Mouse (Mus musculus): ENCODE results near the gene Pds5a. TPM values are rescaled to one million over a fixed set of nuclear protein-coding genes. Genes with fewer than 3 reads are reported as not detected.

Pds5a gene
- polyA plus RNA-seq, 1 experiment from 2014 or later: 46.3 TPM

DNA sequence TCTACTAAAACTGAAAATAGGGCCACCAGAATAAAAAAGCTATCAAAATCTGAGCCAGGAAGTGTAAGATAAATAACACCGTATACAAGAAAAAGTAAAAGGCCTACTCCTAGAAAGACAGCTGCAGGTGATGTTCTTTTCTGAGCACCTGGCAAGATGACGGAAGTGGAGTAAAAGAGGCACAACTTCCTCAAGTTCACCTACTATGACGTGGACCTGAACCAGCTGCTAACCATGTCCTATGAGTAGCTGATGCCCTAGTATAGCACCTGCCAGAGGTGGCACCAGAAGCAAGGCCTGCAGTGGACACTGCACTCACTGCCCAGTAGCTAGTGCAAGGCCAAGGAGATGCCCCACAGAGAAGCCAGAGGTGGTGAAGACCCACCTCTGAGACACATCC lies 9.3 kb downstream of the Pds5a start:
- ATAC-seq (ENCODE audit: low read depth): no peak
- Histone ChIP-seq H3K27me3 (no peaks in the 10 kb centered on the region), H3K9me3 (no peaks in the 10 kb centered on the region), H3K9ac (no peak overlapping the region), H3K36me3 (peaks cover 8% of the 10 kb centered on the region), H3K4me3 (no peak overlapping the region), H3K4me2 (no peak overlapping the region), H3K4me1 (replicated peaks) (no peaks in the 10 kb centered on the region), H3K27ac (replicated peaks) (no peak overlapping the region)
- WGBS: 95% methylated on average over 3 of the region's 3 CpGs

DNA sequence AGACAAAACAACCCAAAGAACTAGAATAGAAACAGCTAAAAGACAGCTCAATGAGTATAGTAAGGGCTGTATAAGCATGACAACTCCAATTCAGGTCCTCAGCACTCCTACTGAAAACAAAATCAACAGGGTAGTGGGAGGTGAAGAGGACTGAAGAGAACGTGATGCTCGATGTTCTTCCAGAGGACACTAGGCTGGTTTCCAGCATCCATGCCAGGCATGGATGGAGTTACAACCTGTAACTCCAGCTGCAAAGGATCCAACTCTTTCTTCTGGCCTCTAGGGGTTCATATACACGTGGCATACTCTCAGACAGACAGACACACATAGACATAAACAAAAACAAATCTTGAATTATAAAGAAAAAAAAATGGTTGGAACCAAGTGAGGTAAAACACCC lies 11.3 kb downstream of the Pds5a start:
- no peak overlapping the region for H3K27ac ChIP-seq (replicated peaks)
- no peak overlapping the region for H3K4me3 ChIP-seq
- H3K9ac ChIP-seq: no peak overlapping the region
- H3K27me3 ChIP-seq: no peaks in the 10 kb centered on the region
- H3K4me1 ChIP-seq (replicated peaks): no peaks in the 10 kb centered on the region
- H3K4me2 ChIP-seq: no peak overlapping the region
- no peak for ATAC-seq (ENCODE audit: low read depth)
- no peaks in the 10 kb centered on the region for H3K9me3 ChIP-seq
- H3K36me3 ChIP-seq: no peaks in the 10 kb centered on the region
- WGBS: 71% methylated on average over 3 of the region's 3 CpGs

DNA sequence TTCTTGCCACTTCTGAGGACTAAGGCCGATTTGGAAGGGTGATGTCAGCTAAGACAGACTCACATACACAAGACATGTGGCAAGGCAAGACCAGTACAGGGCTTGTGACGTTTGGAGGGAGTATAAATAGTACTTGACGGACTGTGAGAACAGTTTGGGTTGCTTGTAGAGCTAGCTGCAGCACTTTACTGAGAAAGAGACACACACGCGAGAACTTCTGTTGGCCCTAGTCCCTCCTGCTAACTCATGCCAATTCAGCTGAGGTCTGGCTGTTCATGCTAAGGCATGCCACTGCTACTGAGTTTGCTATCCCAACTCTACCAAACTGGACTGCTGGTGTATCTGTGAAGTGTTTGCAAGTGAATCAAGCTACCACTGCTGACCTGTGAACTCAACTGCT lies 19.2 kb downstream of the Pds5a start:
- 95% methylated on average over 5 of the region's 5 CpGs for WGBS
- H3K9ac ChIP-seq: no peak overlapping the region
- peaks cover 19% of the 10 kb centered on the region; the same call in 1 of the 2 replicates for H3K36me3 ChIP-seq
- H3K4me2 ChIP-seq: no peak overlapping the region
- no peaks in the 10 kb centered on the region for H3K4me1 ChIP-seq (replicated peaks)
- no peak overlapping the region for H3K4me3 ChIP-seq
- no peaks in the 10 kb centered on the region for H3K9me3 ChIP-seq
- ATAC-seq (ENCODE audit: low read depth): no peak
- H3K27me3 ChIP-seq: no peaks in the 10 kb centered on the region
- H3K27ac ChIP-seq (replicated peaks): no peak overlapping the region

DNA sequence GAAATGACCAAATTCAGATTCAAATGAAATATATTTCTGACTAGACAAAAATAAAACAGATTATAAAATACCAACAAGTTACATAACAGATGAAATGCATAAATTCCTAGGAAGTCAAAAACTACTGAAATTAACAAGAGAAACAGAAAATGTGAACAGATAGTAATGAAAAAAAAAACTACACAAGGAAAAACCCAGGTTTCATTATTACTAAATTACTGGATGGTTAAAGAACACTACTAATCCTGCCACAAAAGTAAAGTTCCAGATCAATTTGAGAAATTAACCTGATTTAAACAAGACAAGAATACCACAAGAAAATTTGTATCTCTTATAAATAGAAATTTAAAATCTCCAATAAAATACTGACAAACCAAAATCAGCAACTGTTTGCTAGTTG lies 25.9 kb downstream of the Pds5a start:
- H3K4me2 ChIP-seq: no peak overlapping the region
- H3K4me3 ChIP-seq: no peak overlapping the region
- no peaks in the 10 kb centered on the region for H3K27me3 ChIP-seq
- no peaks in the 10 kb centered on the region for H3K4me1 ChIP-seq (replicated peaks)
- ATAC-seq (ENCODE audit: low read depth): no peak
- H3K9me3 ChIP-seq: no peaks in the 10 kb centered on the region
- no peak overlapping the region for H3K9ac ChIP-seq
- peaks cover 9% of the 10 kb centered on the region for H3K36me3 ChIP-seq
- no peak overlapping the region for H3K27ac ChIP-seq (replicated peaks)

DNA sequence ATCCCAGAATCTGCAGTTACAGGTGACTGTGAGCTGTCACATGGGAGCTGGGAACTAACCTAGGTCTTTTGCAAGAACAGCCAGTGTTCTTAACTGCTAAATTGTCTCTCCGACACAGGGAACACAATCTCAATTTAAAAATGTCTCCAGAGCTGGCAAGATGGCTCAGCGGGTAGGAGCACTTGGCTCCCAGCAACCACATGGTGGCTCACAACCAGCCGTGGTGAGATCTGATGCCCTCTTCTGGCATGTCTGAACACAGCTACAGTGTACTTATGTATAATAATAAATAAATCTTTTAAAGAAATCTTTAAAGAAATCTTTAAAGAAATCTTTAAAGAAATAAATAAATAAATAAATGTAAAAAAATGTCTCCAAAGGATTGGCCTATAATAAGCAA lies 30.4 kb downstream of the Pds5a start:
- no peak overlapping the region for H3K27ac ChIP-seq (replicated peaks)
- no peak for ATAC-seq (ENCODE audit: low read depth)
- H3K4me1 ChIP-seq (replicated peaks): no peaks in the 10 kb centered on the region
- H3K4me3 ChIP-seq: no peak overlapping the region
- H3K36me3 ChIP-seq: 0 out of 2 replicates have a peak, but pooled peaks cover 4% of the 10 kb centered on the region
- WGBS: 91% methylated on average over 3 of the region's 3 CpGs
- H3K9ac ChIP-seq: no peak overlapping the region
- no peaks in the 10 kb centered on the region for H3K27me3 ChIP-seq
- no peak overlapping the region for H3K4me2 ChIP-seq
- no peaks in the 10 kb centered on the region for H3K9me3 ChIP-seq

- Histone ChIP-seq H3K4me3 (no peak overlapping the region), H3K4me1 (replicated peaks) (no peaks in the 10 kb centered on the region), H3K9ac (no peak overlapping the region), H3K9me3 (no peaks in the 10 kb centered on the region), H3K27ac (replicated peaks) (no peak overlapping the region), H3K36me3 (0 out of 2 replicates have a peak, but pooled peaks cover 7% of the 10 kb centered on the region), H3K4me2 (no peak overlapping the region), H3K27me3 (no peaks in the 10 kb centered on the region)
- WGBS: 92% methylated on average over 1 of the region's 1 CpGs
- ATAC-seq (ENCODE audit: low read depth): no peak
These were observed 32.7 kb downstream of the Pds5a start for GRCm38 (mm10) chr5:65665370-65665769.

- ATAC-seq (ENCODE audit: low read depth): no peak
These were observed 36.1 kb downstream of the Pds5a start for GRCm38 (mm10) chr5:65661958-65662357.

DNA sequence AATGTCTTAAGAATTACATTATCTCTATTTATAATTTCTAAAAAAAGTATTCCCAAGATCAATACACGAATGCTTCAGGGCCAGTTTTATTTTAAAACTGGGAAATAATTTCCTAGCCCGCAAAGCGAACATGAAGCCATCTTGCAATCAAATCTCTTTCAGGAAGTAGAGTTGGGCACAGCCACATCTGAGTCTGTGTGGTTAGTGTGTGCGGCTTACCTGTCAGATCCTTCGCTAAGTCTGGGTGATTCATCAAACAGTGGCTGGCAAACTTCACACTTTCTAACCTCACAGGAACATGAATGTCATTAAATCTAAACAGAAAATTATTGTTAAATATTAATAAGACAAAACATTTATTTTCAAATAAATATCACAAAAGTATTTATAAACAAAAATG lies 44.3 kb downstream of the Pds5a start:
- H3K27me3 ChIP-seq: no peaks in the 10 kb centered on the region
- WGBS: 96% methylated on average over 5 of the region's 5 CpGs
- H3K4me1 ChIP-seq (replicated peaks): no peaks in the 10 kb centered on the region
- no peak overlapping the region for H3K4me2 ChIP-seq
- peaks cover 69% of the 10 kb centered on the region for H3K36me3 ChIP-seq
- no peaks in the 10 kb centered on the region for H3K9me3 ChIP-seq
- H3K4me3 ChIP-seq: no peak overlapping the region
- H3K27ac ChIP-seq (replicated peaks): no peak overlapping the region
- H3K9ac ChIP-seq: no peak overlapping the region
- ATAC-seq (ENCODE audit: low read depth): no peak

More at GRCm38 (mm10) chr5:65661958-65662357, 36.1 kb downstream of the Pds5a start:
- H3K36me3 ChIP-seq: peaks cover 25% of the 10 kb centered on the region
- no peak overlapping the region for H3K4me2 ChIP-seq
- no peaks in the 10 kb centered on the region for H3K27me3 ChIP-seq
- H3K27ac ChIP-seq (replicated peaks): no peak overlapping the region
- H3K9ac ChIP-seq: no peak overlapping the region
- no peaks in the 10 kb centered on the region for H3K9me3 ChIP-seq
- WGBS: 97% methylated on average over 2 of the region's 2 CpGs
- H3K4me1 ChIP-seq (replicated peaks): no peaks in the 10 kb centered on the region
- no peak overlapping the region for H3K4me3 ChIP-seq

GRCm38 (mm10) chr5:65638896-65639295 lies 59.2 kb downstream of the Pds5a start:
- Histone ChIP-seq H3K4me2 (no peak overlapping the region), H3K4me1 (replicated peaks) (no peaks in the 10 kb centered on the region), H3K9ac (no peak overlapping the region), H3K27ac (replicated peaks) (no peak overlapping the region), H3K36me3 (peaks cover 61% of the 10 kb centered on the region), H3K9me3 (no peaks in the 10 kb centered on the region), H3K27me3 (no peaks in the 10 kb centered on the region), H3K4me3 (no peak overlapping the region)
- ATAC-seq (ENCODE audit: low read depth): no peak
- 97% methylated on average over 1 of the region's 1 CpGs for WGBS

DNA sequence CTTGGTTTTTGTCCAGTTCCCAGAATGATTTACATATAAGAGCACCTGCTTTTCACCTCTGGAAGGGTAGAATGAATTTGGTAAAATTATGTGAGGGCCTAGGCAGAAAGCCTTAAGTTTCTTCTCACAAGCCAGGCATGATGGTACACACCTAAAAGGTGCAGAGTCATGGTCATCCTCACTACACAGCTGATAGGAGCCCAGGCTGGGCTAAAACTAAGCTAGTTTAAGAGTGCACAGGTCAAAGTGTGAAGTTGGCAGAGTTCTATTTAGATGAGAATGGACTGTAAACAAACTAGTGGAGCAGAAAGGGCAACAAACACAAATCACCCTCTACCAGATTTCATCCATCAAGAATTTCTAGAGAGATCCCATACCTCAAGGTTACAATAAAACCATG lies 73.7 kb downstream of the Pds5a start:
- Histone ChIP-seq H3K4me3 (no peak overlapping the region), H3K27me3 (no peaks in the 10 kb centered on the region), H3K36me3 (peaks cover 51% of the 10 kb centered on the region), H3K27ac (replicated peaks) (no peak overlapping the region), H3K9me3 (no peaks in the 10 kb centered on the region), H3K9ac (no peak overlapping the region), H3K4me1 (replicated peaks) (no peaks in the 10 kb centered on the region), H3K4me2 (no peak overlapping the region)
- no peak for ATAC-seq (ENCODE audit: low read depth)

DNA sequence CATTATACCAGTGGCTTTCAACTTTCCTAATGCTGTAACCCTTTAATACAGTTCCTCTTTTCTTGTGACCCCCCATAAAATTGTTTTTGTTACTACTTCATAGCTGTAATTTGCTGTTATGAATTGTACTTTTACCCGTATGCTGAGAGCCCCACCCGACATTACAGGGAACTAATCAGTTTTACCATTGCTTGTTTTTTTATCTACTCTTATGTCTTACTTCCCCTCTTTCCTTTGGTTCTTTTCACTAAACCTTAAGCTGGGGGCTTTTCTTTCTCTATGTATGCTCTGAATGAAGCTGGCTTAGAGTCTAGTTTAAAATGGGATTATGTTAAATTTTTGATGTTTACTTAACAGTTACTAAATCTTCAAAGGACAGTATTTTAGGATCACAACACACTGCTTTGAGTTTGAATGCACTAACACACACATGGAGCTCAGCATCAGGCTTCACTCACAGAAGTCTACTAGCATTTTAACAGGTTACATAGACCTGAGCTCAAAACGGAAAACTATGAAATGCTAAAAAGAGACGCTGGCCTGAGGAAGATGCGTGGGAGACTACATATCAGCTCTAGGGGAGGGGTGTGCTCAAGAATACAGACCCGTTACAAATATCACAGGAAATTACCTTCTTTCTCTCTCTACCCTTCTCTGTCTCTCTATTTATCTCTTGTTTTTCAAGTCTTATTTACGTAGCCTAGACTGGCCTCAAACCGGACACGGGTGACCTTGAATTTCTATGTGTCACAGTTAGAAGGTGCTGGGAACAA lies 84.7 kb downstream of the Pds5a start:
- WGBS: 91% methylated on average over 9 of the region's 9 CpGs
- no peak for ATAC-seq (ENCODE audit: low read depth)
- no peak overlapping the region for H3K4me3 ChIP-seq

DNA sequence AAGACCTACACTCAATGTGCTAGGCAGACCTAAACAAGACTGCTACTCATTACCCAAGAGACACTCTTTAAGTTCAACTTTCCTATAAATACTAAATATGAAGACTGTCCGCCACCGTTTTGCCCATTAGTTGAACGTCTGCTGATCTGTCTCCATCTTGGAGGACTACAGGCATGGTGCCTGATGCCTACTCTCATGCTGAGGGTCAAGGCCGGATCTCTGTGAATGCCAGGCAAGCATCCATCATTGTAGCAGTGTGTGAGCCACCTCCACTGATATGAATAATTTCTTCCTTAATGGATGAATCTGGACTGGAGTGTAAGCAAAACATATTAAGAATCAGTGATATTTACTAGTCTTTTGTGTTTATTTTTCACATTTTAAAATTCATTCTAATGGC lies 87.5 kb downstream of the Pds5a start:
- Histone ChIP-seq H3K27ac (replicated peaks) (no peak overlapping the region), H3K4me2 (no peak overlapping the region), H3K9me3 (no peaks in the 10 kb centered on the region), H3K27me3 (no peaks in the 10 kb centered on the region), H3K9ac (no peak overlapping the region), H3K4me1 (replicated peaks) (no peaks in the 10 kb centered on the region), H3K4me3 (no peak overlapping the region), H3K36me3 (peaks cover 30% of the 10 kb centered on the region)
- 91% methylated on average over 4 of the region's 4 CpGs for WGBS
- ATAC-seq (ENCODE audit: low read depth): no peak

More for the DNA sequence above, 84.7 kb downstream of the Pds5a start:
- peak overlapping the region; percentile 28; the same call in 1 of the 2 replicates for H3K27ac ChIP-seq (replicated peaks)
- H3K4me2 ChIP-seq: no peak overlapping the region
- no peak overlapping the region for H3K9ac ChIP-seq
- no peaks in the 10 kb centered on the region for H3K27me3 ChIP-seq
- no peaks in the 10 kb centered on the region for H3K4me1 ChIP-seq (replicated peaks)
- H3K36me3 ChIP-seq: peaks cover 54% of the 10 kb centered on the region
- H3K9me3 ChIP-seq: no peaks in the 10 kb centered on the region

DNA sequence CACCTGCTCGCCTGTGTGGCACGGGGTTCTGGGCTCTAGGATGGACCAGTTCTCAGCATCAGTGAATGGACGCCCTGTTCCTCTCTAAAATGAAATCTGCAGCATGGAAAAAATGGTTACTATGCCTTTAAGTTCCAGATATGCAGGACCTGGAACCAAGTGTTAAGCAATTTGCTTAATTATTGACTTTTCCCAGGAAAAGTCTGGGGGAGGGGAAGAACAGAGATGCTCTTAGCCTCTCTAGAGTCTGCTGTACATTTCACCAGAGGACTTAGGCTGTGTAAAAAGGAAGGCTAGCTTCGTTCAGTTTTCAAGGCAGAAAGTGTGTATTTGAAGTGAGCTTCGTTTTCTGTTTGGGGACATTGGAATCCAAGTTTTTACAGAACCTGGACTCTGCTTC lies 88.3 kb downstream of the Pds5a start:
- Histone ChIP-seq H3K4me2 (no peak overlapping the region), H3K36me3 (peaks cover 25% of the 10 kb centered on the region), H3K4me1 (replicated peaks) (no peaks in the 10 kb centered on the region), H3K9ac (no peak overlapping the region), H3K9me3 (no peaks in the 10 kb centered on the region), H3K4me3 (no peak overlapping the region), H3K27me3 (no peaks in the 10 kb centered on the region), H3K27ac (replicated peaks) (no peak overlapping the region)
- no peak for ATAC-seq (ENCODE audit: low read depth)
- WGBS: 89% methylated on average over 5 of the region's 5 CpGs
